Mouse (Mus musculus): ENCODE data around the gene Scfd2. TPM values are rescaled to one million over a fixed set of nuclear protein-coding genes. Genes with fewer than 3 reads are reported as not detected.
A peak's percentile ranks its signal among the peaks of the same experiment; 100 is the strongest.

The Scfd2 gene
- polyA plus RNA-seq, 2 experiments, result 3.9 to 9.4 TPM

GRCm38 (mm10) chr5:74195614-74196306 is 335.8 kb downstream of the Scfd2 start:
- peaks cover 3 to 17% of the 10 kb centered on the region in 2 experiments for H3K4me1 ChIP-seq (replicated peaks; ENCODE audit: control insufficient read depth in 2 of 2, insufficient read depth in 2 of 2, low read length in 1 of 2)
- 11% methylated on average over 27 of the region's 27 CpGs for WGBS (ENCODE audit: insufficient replicate concordance)
- DNase-seq (ENCODE audit: low read depth in 3 of 3, low spot score in 3 of 3), result no peak
- peak overlapping the region; percentile 53 for H3K9ac ChIP-seq (replicated peaks)
- H3K27ac ChIP-seq, result no peak overlapping the region
- no peaks in the 10 kb centered on the region for H3K9me3 ChIP-seq (ENCODE audit: control insufficient read depth, low read length)
- H3K27me3 ChIP-seq (ENCODE audit: control insufficient read depth, insufficient read depth, low read length), result peaks cover 19% of the 10 kb centered on the region
- H3K4me3 ChIP-seq (ENCODE audit: insufficient read depth in 1 of 2, low read depth in 2 of 2, low read length in 2 of 2), result peak overlapping the region; percentile 66 to 71
- peak overlapping the region; percentile 92 for H3K4me2 ChIP-seq (ENCODE audit: low read depth)
- no peak for TF ChIP-seq CTCF (IDR thresholded peaks at IDR 0.05; ENCODE audit: low read depth)
- no peak for TF ChIP-seq EP300 (IDR thresholded peaks at IDR 0.05; ENCODE audit: low read depth)
- no peak for ATAC-seq (ENCODE audit: insufficient read depth)
- no peaks in the 10 kb centered on the region for H3K36me3 ChIP-seq (replicated peaks; ENCODE audit: control insufficient read depth, insufficient read depth, low read depth)

DNA sequence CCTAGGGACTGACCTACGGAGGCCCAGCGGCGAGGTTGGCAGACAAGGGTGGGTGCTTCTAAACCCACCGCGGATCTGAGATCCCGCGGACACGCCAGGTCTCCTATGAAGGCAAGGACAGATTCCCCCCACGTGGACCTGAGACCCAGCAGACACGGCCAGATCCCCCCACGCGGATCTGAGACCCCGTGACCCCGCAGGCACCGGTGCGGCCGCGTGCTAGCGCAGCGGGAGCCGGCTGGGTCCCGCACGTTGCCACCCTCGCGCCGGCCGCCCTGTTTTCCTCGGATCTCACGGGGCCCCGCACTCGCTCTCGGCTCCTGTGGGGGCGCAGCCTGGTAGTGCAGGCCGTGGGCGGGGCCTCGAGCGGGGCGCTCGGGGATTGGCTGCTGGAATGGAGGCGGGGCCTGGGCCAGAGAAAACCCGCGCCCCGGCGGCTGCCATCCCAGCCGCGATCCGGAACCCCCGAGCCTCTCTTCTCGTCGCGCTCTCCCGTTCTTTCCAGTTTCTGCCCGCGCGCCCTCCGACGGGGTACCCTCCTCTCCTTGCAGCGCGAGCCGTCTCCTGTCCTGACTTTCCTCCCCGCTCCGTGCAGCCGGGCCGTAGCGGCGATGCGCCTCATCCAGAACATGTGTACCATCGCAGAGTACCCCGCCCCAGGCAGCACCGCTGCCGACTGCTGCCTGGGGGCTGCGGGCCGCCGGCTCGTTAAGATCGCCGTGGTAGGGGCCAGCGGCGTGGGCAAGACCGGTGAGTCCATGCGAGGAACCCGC is 336.5 kb downstream of the Scfd2 start, which contains the start of gene Rasl11b:
Gene Rasl11b (plus strand): TSS at position 446 of the 773 bp plus-strand sequence.
- H3K4me2 ChIP-seq (ENCODE audit: low read depth), result peak within 1 kb of the TSS; percentile 92
- H3K9me3 ChIP-seq (ENCODE audit: control insufficient read depth, low read length), result no peaks in the 10 kb centered on the region
- WGBS (ENCODE audit: insufficient replicate concordance), result under 1% methylated on average over 82 of the region's 82 CpGs
- H3K9ac ChIP-seq (replicated peaks), result peak within 1 kb of the TSS; percentile 53
- H3K4me3 ChIP-seq (ENCODE audit: insufficient read depth in 1 of 2, low read depth in 2 of 2, low read length in 2 of 2), result peak within 1 kb of the TSS; percentile 66 to 71
- H3K4me1 ChIP-seq (replicated peaks; ENCODE audit: control insufficient read depth in 2 of 2, insufficient read depth in 2 of 2, low read length in 1 of 2), result peaks cover 3 to 17% of the 10 kb centered on the region in 2 experiments
- no peaks in the 10 kb centered on the region for H3K36me3 ChIP-seq (replicated peaks; ENCODE audit: control insufficient read depth, insufficient read depth, low read depth)
- ATAC-seq (ENCODE audit: insufficient read depth), result peak; percentile 91
- peaks cover 19% of the 10 kb centered on the region for H3K27me3 ChIP-seq (ENCODE audit: control insufficient read depth, insufficient read depth, low read length)
- DNase-seq (ENCODE audit: low read depth in 3 of 3, low spot score in 3 of 3), result peak; percentile 54 to 66 (median 59)
- H3K27ac ChIP-seq, result no peak within 1 kb of the TSS
- TF ChIP-seq CTCF (IDR thresholded peaks at IDR 0.05; ENCODE audit: low read depth) (no peak), EP300 (IDR thresholded peaks at IDR 0.05; ENCODE audit: low read depth) (no peak)

DNA sequence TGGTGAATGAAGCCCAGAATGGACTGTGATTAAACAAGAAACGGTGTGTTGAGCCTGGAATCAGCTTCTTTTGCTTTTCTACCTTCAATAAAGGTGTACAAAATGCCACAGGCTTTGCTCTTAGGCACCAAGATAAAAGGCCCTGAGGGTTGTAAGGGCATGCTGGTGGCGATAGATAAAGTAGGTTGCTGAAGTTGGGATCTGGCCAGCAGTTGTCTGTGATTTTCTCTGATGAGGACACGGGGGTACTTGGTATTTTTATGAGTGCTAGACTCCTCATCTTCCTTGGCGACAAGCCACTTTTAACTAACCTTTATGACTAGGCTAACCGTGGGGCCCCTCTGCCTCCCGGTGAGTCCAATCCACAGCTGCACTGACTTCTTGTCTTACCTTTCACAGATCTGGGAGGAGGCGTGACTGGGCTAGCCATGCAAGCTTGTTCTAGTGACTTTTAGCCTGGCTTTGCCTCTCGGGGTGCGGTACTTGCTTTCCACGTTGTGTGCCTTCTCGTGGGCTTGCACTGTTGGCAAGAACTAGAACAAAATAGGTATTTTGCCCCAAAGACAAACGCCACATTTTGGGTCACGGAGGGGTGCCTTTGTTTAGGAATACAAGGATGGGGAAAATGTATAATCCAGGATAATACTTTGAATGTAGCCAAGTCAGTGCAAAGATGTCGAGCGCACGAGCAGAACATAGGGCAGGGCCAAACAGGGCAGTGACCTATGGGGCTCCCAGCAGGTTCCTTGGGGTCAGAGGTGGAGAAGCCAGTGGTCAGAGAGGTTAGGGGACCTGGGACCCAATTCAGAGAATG is 337.3 kb downstream of the Scfd2 start:
- peaks cover 3 to 17% of the 10 kb centered on the region in 2 experiments for H3K4me1 ChIP-seq (replicated peaks; ENCODE audit: control insufficient read depth in 2 of 2, insufficient read depth in 2 of 2, low read length in 1 of 2)
- ATAC-seq (ENCODE audit: insufficient read depth), result no peak
- peak overlapping the region; percentile 39 to 71 for H3K4me3 ChIP-seq (ENCODE audit: insufficient read depth in 1 of 2, low read depth in 2 of 2, low read length in 2 of 2)
- DNase-seq (ENCODE audit: low read depth in 3 of 3, low spot score in 3 of 3), result no peak
- peaks cover 19% of the 10 kb centered on the region for H3K27me3 ChIP-seq (ENCODE audit: control insufficient read depth, insufficient read depth, low read length)
- TF ChIP-seq CTCF (IDR thresholded peaks at IDR 0.05; ENCODE audit: low read depth) (no peak), EP300 (IDR thresholded peaks at IDR 0.05; ENCODE audit: low read depth) (no peak)
- peak overlapping the region; percentile 31 for H3K9ac ChIP-seq (replicated peaks)
- H3K4me2 ChIP-seq (ENCODE audit: low read depth), result peak overlapping the region; percentile 92
- H3K27ac ChIP-seq, result no peak overlapping the region
- 24% methylated on average over 16 of the region's 16 CpGs for WGBS (ENCODE audit: insufficient replicate concordance)
- H3K36me3 ChIP-seq (replicated peaks; ENCODE audit: control insufficient read depth, insufficient read depth, low read depth), result no peaks in the 10 kb centered on the region
- no peaks in the 10 kb centered on the region for H3K9me3 ChIP-seq (ENCODE audit: control insufficient read depth, low read length)

DNA sequence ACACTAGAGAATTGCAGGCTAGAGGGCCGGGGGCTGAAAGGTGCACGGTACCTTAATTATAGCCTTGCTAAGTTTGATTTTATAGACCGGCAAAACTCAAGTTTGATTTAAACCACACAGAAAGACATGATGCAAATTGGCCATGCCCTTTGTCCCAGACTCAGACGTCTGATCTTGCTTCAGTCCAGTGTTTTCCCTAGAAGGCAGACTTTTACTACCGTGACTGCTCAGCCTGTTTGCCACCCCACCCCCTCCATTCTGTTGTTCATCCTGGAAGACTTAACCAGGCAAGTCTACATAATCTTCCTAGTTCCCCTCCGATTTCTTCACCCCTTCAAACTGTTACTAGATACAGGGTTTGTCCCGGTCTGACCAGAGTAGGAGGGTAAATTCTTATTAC is 337.9 kb downstream of the Scfd2 start:
- no peak overlapping the region for H3K27ac ChIP-seq
- H3K9ac ChIP-seq (replicated peaks), result no peak overlapping the region
- 50% methylated on average over 7 of the region's 7 CpGs for WGBS (ENCODE audit: insufficient replicate concordance)

More for the DNA sequence above, 337.9 kb downstream of the Scfd2 start:
- H3K9me3 ChIP-seq (ENCODE audit: control insufficient read depth, low read length), result no peaks in the 10 kb centered on the region
- no peak for TF ChIP-seq EP300 (IDR thresholded peaks at IDR 0.05; ENCODE audit: low read depth)
- no peak for TF ChIP-seq CTCF (IDR thresholded peaks at IDR 0.05; ENCODE audit: low read depth)
- DNase-seq (ENCODE audit: low read depth in 3 of 3, low spot score in 3 of 3) (no peak), ATAC-seq (ENCODE audit: insufficient read depth) (no peak)
- no peak overlapping the region for H3K4me2 ChIP-seq (ENCODE audit: low read depth)
- peaks cover 3 to 17% of the 10 kb centered on the region in 2 experiments for H3K4me1 ChIP-seq (replicated peaks; ENCODE audit: control insufficient read depth in 2 of 2, insufficient read depth in 2 of 2, low read length in 1 of 2)
- no peaks in the 10 kb centered on the region for H3K36me3 ChIP-seq (replicated peaks; ENCODE audit: control insufficient read depth, insufficient read depth, low read depth)
- H3K27me3 ChIP-seq (ENCODE audit: control insufficient read depth, insufficient read depth, low read length), result peaks cover 19% of the 10 kb centered on the region
- no peak overlapping the region for H3K4me3 ChIP-seq (ENCODE audit: insufficient read depth in 1 of 2, low read depth in 2 of 2, low read length in 2 of 2)
